In the genomic region with DNA sequence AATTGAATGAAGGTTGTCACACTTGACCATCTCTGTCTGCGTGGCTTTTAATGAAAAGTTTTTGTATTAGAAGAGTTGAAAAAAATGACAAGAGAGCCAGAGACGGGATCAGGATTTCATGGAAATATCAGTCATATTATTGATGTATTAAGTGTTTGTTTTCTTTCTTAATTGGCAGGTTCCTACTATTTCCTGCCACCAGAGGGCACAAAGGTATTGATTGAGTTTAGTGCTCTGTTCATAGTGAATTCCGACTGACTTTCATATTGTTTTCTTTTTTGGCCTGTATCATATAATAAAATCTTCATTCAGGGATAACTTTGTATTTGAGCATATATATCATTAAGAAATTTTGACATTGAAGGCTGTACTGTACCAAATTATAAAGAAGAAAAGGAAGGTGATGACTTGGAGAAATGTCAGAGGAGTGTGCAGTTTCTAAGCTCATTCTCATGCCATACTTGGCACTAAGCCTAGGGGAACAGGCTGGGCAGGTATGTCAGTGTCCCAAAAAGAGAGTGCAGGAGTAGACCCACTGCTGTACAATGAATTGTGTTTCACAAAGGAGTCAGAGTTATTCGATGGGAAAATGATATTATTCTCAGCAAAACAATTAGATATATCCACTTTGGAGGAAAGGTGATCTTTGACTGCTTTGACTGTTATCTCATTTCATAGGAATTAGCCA, we compare ENCODE assay signal across 12 mouse cellular contexts.
DNase-seq lines count a peak whose midpoint lies in the region; ATAC-seq and TF ChIP-seq lines count a peak whose summit lies in the region.
"Had no signal": no experiment of that assay in that cellular context is flagged by ENCODE, and none has a peak within 500 bp of the region (broad histone marks: within the 10 kb centered on the region; RNA-seq: fewer than 3 reads in every experiment).

No protein-coding gene starts in this region.

- no peaks in the 10 kb centered on the region for H3K9me3 ChIP-seq in heart, postnatal 0 days (replicated peaks; ENCODE audit: control insufficient read depth, low read length)
- H3K9me3 ChIP-seq in midbrain, embryonic 11.5 days (ENCODE audit: control insufficient read depth, low read length), result no peaks in the 10 kb centered on the region
- H3K9me3 ChIP-seq: embryonic facial prominence, embryonic 12.5 days; neural tube, embryonic 12.5 days; stomach, embryonic 15.5 days had no signal

- no peak for DNase-seq in heart, postnatal 0 days (ENCODE audit: low spot score)
- no peak for DNase-seq in heart, adult 11 months
- DNase-seq in lung, postnatal 14 days, result peak; percentile 30
- no peak for DNase-seq in lung, postnatal 25 days (ENCODE audit: low spot score)
- DNase-seq in ZHBTc4 (ENCODE audit: low read depth, low spot score), result peak; percentile 27
- DNase-seq in splenic B cell, adult 2 months (ENCODE audit: low read depth, low spot score), result peak; percentile 71
- no peak for DNase-seq in midbrain, embryonic 11.5 days (ENCODE audit: low spot score, missing footprints)
- DNase-seq: left cerebral cortex, postnatal 4 days had no signal

- WGBS in heart, postnatal 0 days, result 64% methylated on average over 4 of the region's 4 CpGs
- WGBS in midbrain, embryonic 11.5 days, result 73% methylated on average over 4 of the region's 4 CpGs

- TF ChIP-seq CTCF in heart, postnatal 0 days (IDR thresholded peaks at IDR 0.05; ENCODE audit: low read depth), result peak; percentile 58

- H3K9ac ChIP-seq in heart, postnatal 0 days (replicated peaks; ENCODE audit: low read depth, low read length), result no peak overlapping the region
- no peak overlapping the region for H3K9ac ChIP-seq in midbrain, embryonic 11.5 days (ENCODE audit: low read length)
- H3K9ac ChIP-seq: embryonic facial prominence, embryonic 12.5 days; neural tube, embryonic 12.5 days; stomach, embryonic 15.5 days had no signal

- H3K36me3 ChIP-seq in heart, postnatal 0 days (replicated peaks; ENCODE audit: control insufficient read depth, insufficient read depth, low read length), result no peaks in the 10 kb centered on the region
- no peaks in the 10 kb centered on the region for H3K36me3 ChIP-seq in splenic B cell, adult 2 months (ENCODE audit: control insufficient read depth, insufficient read depth, low read length, poor library complexity, severe bottlenecking)
- no peaks in the 10 kb centered on the region for H3K36me3 ChIP-seq in midbrain, embryonic 11.5 days (ENCODE audit: control insufficient read depth, insufficient read depth, low read length)
- H3K36me3 ChIP-seq: embryonic facial prominence, embryonic 12.5 days; neural tube, embryonic 12.5 days; stomach, embryonic 15.5 days had no signal

- H3K4me3 ChIP-seq in heart, postnatal 0 days (ENCODE audit: low read depth, low read length), result no peak overlapping the region
- no peak overlapping the region for H3K4me3 ChIP-seq in midbrain, embryonic 11.5 days (ENCODE audit: low read depth, low read length)
- H3K4me3 ChIP-seq: embryonic facial prominence, embryonic 12.5 days; neural tube, embryonic 12.5 days; stomach, embryonic 15.5 days had no signal

- no peaks in the 10 kb centered on the region for H3K27me3 ChIP-seq in heart, postnatal 0 days (ENCODE audit: control insufficient read depth, insufficient read depth, low read length)
- no peaks in the 10 kb centered on the region for H3K27me3 ChIP-seq in splenic B cell, adult 2 months (ENCODE audit: control insufficient read depth, insufficient read depth, low read length, poor library complexity, severe bottlenecking)
- no peaks in the 10 kb centered on the region for H3K27me3 ChIP-seq in midbrain, embryonic 11.5 days (ENCODE audit: control insufficient read depth, insufficient read depth, low read length)
- H3K27me3 ChIP-seq: embryonic facial prominence, embryonic 12.5 days; neural tube, embryonic 12.5 days; stomach, embryonic 15.5 days had no signal

- no peak overlapping the region for H3K4me2 ChIP-seq in heart, postnatal 0 days (ENCODE audit: low read depth, low read length)
- no peak overlapping the region for H3K4me2 ChIP-seq in midbrain, embryonic 11.5 days
- H3K4me2 ChIP-seq: embryonic facial prominence, embryonic 12.5 days; neural tube, embryonic 12.5 days; stomach, embryonic 15.5 days had no signal

- no peak for TF ChIP-seq EP300 in heart, postnatal 0 days (IDR thresholded peaks at IDR 0.05; ENCODE audit: low read depth)

- no peak for ATAC-seq in heart, postnatal 0 days (ENCODE audit: insufficient read depth, low read depth)
- ATAC-seq in erythroid progenitor cell, adult 5-6 weeks (replicated peaks; ENCODE audit: low FRiP score, poor library complexity, severe bottlenecking), result no peak
- ATAC-seq in midbrain, embryonic 11.5 days (ENCODE audit: low FRiP score), result no peak

- 0 out of 2 replicates have a peak, but pooled peaks cover 4% of the 10 kb centered on the region for H3K4me1 ChIP-seq in heart, postnatal 0 days (ENCODE audit: control insufficient read depth, insufficient read depth)
- H3K4me1 ChIP-seq in midbrain, embryonic 11.5 days (ENCODE audit: control insufficient read depth, insufficient read depth, low read length), result no peaks in the 10 kb centered on the region
- H3K4me1 ChIP-seq: embryonic facial prominence, embryonic 12.5 days; neural tube, embryonic 12.5 days; stomach, embryonic 15.5 days had no signal

- H3K27ac ChIP-seq in heart, postnatal 0 days (ENCODE audit: low read depth), result no peak overlapping the region
- no peak overlapping the region for H3K27ac ChIP-seq in midbrain, embryonic 11.5 days (ENCODE audit: low read depth, low read length)
- H3K27ac ChIP-seq: embryonic facial prominence, embryonic 12.5 days; neural tube, embryonic 12.5 days; stomach, embryonic 15.5 days had no signal

Comparison
In these comparisons a context has a peak if more than half of its experiments do, and no peak if none do; other contexts are left out.
1. DNase-seq: peak in lung, postnatal 14 days (single experiment), ZHBTc4 (single experiment) and splenic B cell, adult 2 months (single experiment); none in heart, postnatal 0 days (single experiment), heart, adult 11 months (single experiment), lung, postnatal 25 days (single experiment) and midbrain, embryonic 11.5 days (single experiment).